Mouse (Mus musculus) neural tube, embryonic 11.5 days (tissue): ENCODE data around the gene Map2k5. TPM values are rescaled to one million over a fixed set of nuclear protein-coding genes. Genes with fewer than 3 reads are reported as not detected.

Experiments
- ATAC-seq: fragments of 200-750 bp; cut with Nextera tagmentation; 2 replicates; pipeline ENCODE4 v1.8.0; 2017; ENCODE audit warnings: moderate number of reproducible peaks, mild to moderate bottlenecking, moderate TSS enrichment, moderate library complexity; ENCODE audit not compliant: insufficient read depth, low FRiP score, low TSS enrichment
- DNase-seq: peaks from one replicate; pipeline ENCODE4 v3.0.0-alpha.2; 2015; ENCODE audit warnings: low spot score
- H3K27ac ChIP-seq: fragments of 300-500 bp; sonication (generic); 2 replicates; pipeline ENCODE4 v1.5.1; 2014; ENCODE audit warnings: low read depth, mild to moderate bottlenecking, low read length
- H3K27me3 ChIP-seq: fragments of 300-500 bp; sonication (generic); 2 replicates; pipeline ENCODE4 v1.6.1; 2014; ENCODE audit warnings: mild to moderate bottlenecking, low read length, mixed read lengths; ENCODE audit not compliant: control insufficient read depth, insufficient read depth
- H3K36me3 ChIP-seq: fragments of 300-500 bp; sonication (generic); 2 replicates; pipeline ENCODE4 v1.6.1; 2014; ENCODE audit warnings: mild to moderate bottlenecking, low read length, moderate library complexity, mixed read lengths; ENCODE audit not compliant: control insufficient read depth, insufficient read depth
- H3K4me1 ChIP-seq: fragments of 300-500 bp; sonication (generic); 2 replicates; pipeline ENCODE4 v1.6.1; 2014; ENCODE audit warnings: low read length, mixed read lengths; ENCODE audit not compliant: control insufficient read depth, insufficient read depth
- H3K4me2 ChIP-seq: fragments of 300-500 bp; sonication (generic); 2 replicates; pipeline ENCODE4 v1.6.1; 2014; ENCODE audit warnings: low read depth, mild to moderate bottlenecking, moderate library complexity
- H3K4me3 ChIP-seq: fragments of 300-500 bp; sonication (generic); 2 replicates; pipeline ENCODE4 v1.5.1; 2014; ENCODE audit warnings: low read depth, low read length
- H3K9ac ChIP-seq: fragments of 300-500 bp; sonication (generic); 2 replicates; pipeline ENCODE4 v1.6.1; 2014; ENCODE audit warnings: mild to moderate bottlenecking, low read length
- H3K9me3 ChIP-seq: fragments of 300-500 bp; sonication (generic); 2 replicates; pipeline ENCODE4 v1.6.1; 2016; ENCODE audit warnings: low read length; ENCODE audit not compliant: control insufficient read depth
- WGBS: fragments of 180-500 bp; shearing (Covaris S2); extraction: QIAGEN DNeasy Blood & Tissue Kit; methylation state at CpG from one replicate; pipeline ENCODE4 v1.1.7; 2014; 5-methylcytosine and 5-hydroxymethylcytosine counted together
- polyA plus RNA-seq: library from polyadenylated mRNA; unstranded; fragments of >200 nt; fragmentation: Nextera tagmentation; extraction: Ambion mirVana; gene quantifications from 2 replicates; pipeline ENCODE4 v1.2.1, GENCODE M21; 2014

The Map2k5 gene
- polyA plus RNA-seq, 1 experiment from 2014 or later = 41.7 TPM

DNA sequence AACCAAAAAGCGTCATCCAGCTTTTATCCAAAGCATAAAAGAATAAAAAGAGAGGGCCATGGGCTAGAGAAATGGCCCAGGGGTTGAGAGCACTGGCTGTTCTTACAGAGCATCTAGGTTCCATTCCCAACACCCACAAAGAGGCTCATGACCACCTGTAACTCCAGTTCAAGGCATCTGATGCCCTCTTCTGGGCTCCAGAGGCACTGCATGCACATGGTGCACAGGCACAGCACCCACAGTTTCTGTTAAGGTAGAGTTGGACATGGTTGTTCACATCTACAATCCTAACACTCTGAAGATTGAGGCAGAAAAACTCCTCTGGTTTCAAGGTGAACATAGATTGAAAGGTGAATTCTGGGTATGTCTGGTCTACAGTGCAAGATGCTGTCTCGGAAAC lies 44.6 kb downstream of the Map2k5 start:
- H3K4me2 ChIP-seq = no peak overlapping the region
- H3K4me3 ChIP-seq = no peak overlapping the region
- no peak overlapping the region for H3K27ac ChIP-seq
- H3K36me3 ChIP-seq = no peaks in the 10 kb centered on the region; the same call in 1 of the 2 replicates
- no peak overlapping the region for H3K9ac ChIP-seq
- ATAC-seq (no peak), DNase-seq (no peak)
- no peaks in the 10 kb centered on the region for H3K4me1 ChIP-seq
- no peaks in the 10 kb centered on the region for H3K9me3 ChIP-seq
- WGBS = 94% methylated on average over 2 of the region's 2 CpGs
- H3K27me3 ChIP-seq = no peaks in the 10 kb centered on the region

DNA sequence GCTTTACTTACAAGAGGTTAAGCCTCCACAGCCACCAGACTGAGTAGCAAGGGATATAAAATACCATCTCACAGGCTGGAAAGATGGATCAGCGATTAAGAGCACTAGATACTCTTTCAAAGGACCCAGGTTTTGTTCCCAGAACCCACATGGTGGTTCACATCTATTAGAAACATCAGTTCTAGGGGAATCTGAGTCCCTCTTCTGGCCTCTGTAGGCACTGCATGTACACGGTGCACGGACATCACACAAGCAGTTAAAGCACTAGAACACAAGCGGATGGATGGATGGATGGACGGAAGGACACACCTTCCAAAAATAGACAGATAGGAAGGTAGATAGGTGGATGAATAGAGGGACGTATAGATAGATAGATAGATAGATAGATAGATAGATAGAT lies 46.5 kb downstream of the Map2k5 start:
- Histone ChIP-seq H3K9ac (no peak overlapping the region), H3K27me3 (no peaks in the 10 kb centered on the region), H3K27ac (no peak overlapping the region), H3K36me3 (no peaks in the 10 kb centered on the region), H3K4me2 (no peak overlapping the region), H3K4me1 (no peaks in the 10 kb centered on the region), H3K9me3 (no peaks in the 10 kb centered on the region), H3K4me3 (no peak overlapping the region)
- 93% methylated on average over 6 of the region's 6 CpGs for WGBS
- no peak for ATAC-seq
- no peak for DNase-seq

DNA sequence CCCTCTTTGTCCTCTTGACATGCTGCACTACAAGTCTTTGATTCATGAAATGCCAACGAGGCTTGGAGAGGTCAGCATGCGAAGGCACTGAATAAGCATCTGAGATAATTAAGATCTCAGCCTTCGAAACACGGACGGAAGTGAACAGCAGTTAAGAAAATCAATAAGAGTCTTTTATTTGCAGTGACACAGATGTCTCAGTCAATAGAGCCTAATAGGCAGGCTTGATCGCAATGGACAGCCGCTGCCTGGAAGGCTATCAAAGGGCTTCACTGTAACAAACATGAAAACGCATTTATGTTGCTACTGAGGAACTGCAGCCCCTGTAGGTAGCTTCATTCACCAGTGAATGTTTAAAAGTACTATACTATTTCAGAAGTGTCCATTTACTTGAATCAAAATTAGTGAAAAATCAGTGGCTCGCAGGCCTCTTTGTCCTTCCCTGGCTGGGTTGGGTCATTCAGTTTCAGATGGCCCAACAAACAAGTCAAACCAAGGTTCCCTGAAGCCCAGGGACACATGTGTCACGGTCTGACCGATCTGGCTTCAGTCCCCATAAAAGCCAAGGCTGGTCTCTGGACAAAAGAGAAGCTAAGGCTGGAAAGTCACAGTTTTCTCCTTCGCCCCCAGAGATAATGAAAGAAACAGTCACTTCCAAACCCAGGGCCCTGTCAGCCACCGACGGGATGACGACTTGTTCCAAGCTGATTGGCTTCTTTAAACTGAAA lies 48.6 kb downstream of the Map2k5 start:
- H3K9me3 ChIP-seq = no peaks in the 10 kb centered on the region
- WGBS = 70% methylated on average over 15 of the region's 15 CpGs
- no peaks in the 10 kb centered on the region for H3K27me3 ChIP-seq
- no peak overlapping the region for H3K27ac ChIP-seq
- H3K36me3 ChIP-seq = no peaks in the 10 kb centered on the region
- no peak for DNase-seq
- no peak overlapping the region for H3K4me2 ChIP-seq
- no peak overlapping the region for H3K4me3 ChIP-seq
- H3K9ac ChIP-seq = no peak overlapping the region
- ATAC-seq = no peak
- no peaks in the 10 kb centered on the region for H3K4me1 ChIP-seq

DNA sequence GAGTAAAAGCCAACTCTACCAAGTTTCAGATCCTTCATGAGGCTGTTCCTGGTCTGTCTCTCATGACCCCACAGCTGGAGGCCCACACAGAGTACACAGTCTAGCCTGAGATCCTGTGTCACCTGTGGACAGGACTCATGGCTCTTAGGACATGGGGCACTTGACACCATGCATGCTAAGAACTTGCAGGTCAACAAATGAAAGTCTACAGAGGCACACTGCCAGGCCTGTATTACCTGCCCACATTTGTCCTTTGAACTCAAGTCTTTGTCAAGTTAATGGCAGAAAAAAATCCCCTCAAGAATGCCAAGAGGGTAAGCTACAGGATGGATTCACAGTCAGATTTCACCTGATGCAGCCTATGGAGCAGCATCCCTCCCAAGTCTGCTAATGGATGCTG lies 62.5 kb downstream of the Map2k5 start:
- H3K27ac ChIP-seq = no peak overlapping the region
- H3K9ac ChIP-seq = no peak overlapping the region
- 0 out of 2 replicates have a peak, but pooled peaks cover under 1% of the 10 kb centered on the region for H3K4me1 ChIP-seq
- DNase-seq = no peak
- H3K36me3 ChIP-seq = no peaks in the 10 kb centered on the region
- no peak for ATAC-seq
- H3K4me2 ChIP-seq = no peak overlapping the region
- H3K27me3 ChIP-seq = no peaks in the 10 kb centered on the region
- H3K9me3 ChIP-seq = no peaks in the 10 kb centered on the region
- no peak overlapping the region for H3K4me3 ChIP-seq

DNA sequence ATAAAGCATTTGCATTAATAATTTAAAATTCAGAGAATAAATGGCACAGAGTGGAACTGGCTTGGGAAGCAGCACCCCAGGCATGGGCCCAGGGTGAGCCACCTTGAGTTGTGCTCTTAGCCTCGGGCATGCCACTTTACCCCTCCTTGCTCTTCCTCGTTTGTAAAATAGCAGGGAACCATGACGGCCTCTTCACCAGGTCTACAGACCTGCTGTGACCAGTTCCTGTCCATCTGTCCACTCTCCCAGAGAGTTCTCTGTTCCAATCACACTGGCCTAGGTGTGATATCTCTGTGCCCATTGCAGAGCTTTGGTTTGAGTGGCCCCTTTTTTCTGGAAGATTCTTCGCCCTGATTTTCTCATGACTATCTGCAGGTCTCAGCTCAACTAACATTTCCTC lies 63.6 kb downstream of the Map2k5 start:
- Histone ChIP-seq H3K27ac (no peak overlapping the region), H3K4me2 (no peak overlapping the region), H3K9me3 (no peaks in the 10 kb centered on the region), H3K4me3 (no peak overlapping the region), H3K4me1 (peaks cover 4% of the 10 kb centered on the region; the same call in 1 of the 2 replicates), H3K9ac (no peak overlapping the region), H3K27me3 (no peaks in the 10 kb centered on the region), H3K36me3 (no peaks in the 10 kb centered on the region)
- ATAC-seq (no peak), DNase-seq (no peak)
- WGBS = 70% methylated on average over 4 of the region's 4 CpGs

DNA sequence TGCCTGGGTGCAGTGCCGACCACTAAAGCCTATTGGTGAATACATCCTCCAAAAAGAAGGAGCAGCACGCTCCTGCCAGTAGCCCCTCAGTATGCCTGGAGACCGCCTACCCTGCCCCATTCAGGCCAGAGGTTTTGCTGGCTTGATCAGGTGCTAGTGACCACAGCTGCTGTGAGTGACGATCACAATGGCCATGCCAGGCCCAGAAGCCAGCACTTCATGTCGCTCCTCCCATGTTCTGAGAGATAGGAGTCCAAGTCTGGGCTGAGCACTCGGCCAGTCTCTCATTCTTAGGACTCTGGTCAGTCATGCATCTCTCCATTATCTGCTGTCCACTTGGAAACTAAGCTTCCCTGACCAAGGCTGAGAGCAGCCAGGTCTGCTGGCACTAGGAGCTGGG lies 67.7 kb downstream of the Map2k5 start:
- 87% methylated on average over 6 of the region's 6 CpGs for WGBS
- Histone ChIP-seq H3K27me3 (no peaks in the 10 kb centered on the region), H3K4me2 (no peak overlapping the region), H3K36me3 (no peaks in the 10 kb centered on the region), H3K9ac (no peak overlapping the region), H3K9me3 (no peaks in the 10 kb centered on the region), H3K27ac (no peak overlapping the region), H3K4me1 (peaks cover 6% of the 10 kb centered on the region; the same call in 1 of the 2 replicates), H3K4me3 (no peak overlapping the region)
- ATAC-seq (no peak), DNase-seq (no peak)

DNA sequence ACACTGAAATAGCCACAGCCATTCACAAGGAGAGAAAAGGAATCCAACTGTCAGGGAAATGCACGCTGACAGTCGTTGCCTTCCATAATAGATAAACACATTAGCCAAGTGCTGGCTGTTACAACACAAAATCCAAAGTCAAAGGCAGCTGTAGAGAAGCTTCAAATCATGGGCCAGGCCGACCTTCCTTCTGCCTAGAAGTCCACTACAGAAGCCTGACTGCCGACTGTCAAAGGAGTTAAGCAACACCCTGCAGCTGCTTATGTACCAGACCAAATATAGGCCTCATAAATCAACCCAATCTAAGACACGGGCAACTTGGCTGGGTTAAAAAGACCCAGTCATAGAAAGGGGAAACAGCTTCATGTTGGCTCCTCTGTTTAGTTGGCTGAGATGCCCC lies 68.7 kb downstream of the Map2k5 start:
- H3K4me1 ChIP-seq = peaks cover 6% of the 10 kb centered on the region; the same call in 1 of the 2 replicates
- ATAC-seq = no peak
- H3K9ac ChIP-seq = no peak overlapping the region
- no peaks in the 10 kb centered on the region for H3K9me3 ChIP-seq
- H3K36me3 ChIP-seq = no peaks in the 10 kb centered on the region
- DNase-seq = no peak
- no peak overlapping the region for H3K4me2 ChIP-seq
- no peak overlapping the region for H3K27ac ChIP-seq
- no peak overlapping the region for H3K4me3 ChIP-seq
- WGBS = 48% methylated on average over 5 of the region's 5 CpGs
- no peaks in the 10 kb centered on the region for H3K27me3 ChIP-seq

DNA sequence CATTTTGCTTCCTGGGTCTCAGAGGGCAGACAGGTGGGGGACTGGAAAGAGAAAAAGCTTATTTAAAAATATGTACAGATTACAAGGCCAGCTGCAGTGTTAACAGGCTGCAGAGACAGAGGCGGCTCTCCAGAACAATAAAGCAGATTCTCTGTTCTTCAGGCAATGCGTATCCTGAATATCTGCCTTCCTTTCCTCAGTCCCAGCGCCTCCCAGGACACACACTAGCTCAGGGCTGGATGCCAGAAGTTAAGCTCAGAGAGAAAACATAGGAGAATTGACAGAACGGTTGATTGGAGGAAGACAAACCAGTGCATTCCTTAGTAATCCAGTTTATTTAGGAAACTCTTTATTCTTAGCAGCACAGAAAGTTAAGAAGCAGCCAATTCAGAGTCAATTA lies 69.3 kb downstream of the Map2k5 start:
- 81% methylated on average over 4 of the region's 4 CpGs for WGBS
- Histone ChIP-seq H3K27ac (no peak overlapping the region), H3K4me1 (peaks cover 6% of the 10 kb centered on the region; the same call in 1 of the 2 replicates), H3K9ac (no peak overlapping the region), H3K36me3 (no peaks in the 10 kb centered on the region), H3K9me3 (no peaks in the 10 kb centered on the region), H3K4me3 (no peak overlapping the region), H3K27me3 (no peaks in the 10 kb centered on the region), H3K4me2 (no peak overlapping the region)
- DNase-seq = no peak
- no peak for ATAC-seq

DNA sequence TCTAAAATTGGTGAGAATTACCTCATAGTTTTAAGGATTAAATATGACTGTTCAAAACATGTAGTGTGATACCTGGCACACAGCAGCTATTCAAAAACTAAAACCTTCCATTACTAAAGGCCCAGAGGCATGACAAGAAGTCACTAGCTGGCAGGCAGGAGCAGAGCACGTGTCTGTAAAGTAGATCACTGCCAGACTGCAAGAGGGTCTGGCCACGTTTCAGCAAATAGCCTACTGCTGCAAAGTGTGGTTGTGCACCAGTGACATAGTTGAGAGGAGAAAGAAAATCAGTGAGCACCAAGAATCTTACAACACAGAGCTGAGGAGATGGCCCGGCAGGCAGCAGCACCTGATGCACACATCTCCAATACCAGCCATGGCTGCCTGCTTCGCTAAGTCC lies 75.2 kb downstream of the Map2k5 start:
- Histone ChIP-seq H3K27ac (no peak overlapping the region), H3K27me3 (no peaks in the 10 kb centered on the region), H3K4me1 (no peaks in the 10 kb centered on the region), H3K4me2 (no peak overlapping the region), H3K9me3 (no peaks in the 10 kb centered on the region), H3K4me3 (no peak overlapping the region), H3K36me3 (0 out of 2 replicates have a peak, but pooled peaks cover 2% of the 10 kb centered on the region), H3K9ac (no peak overlapping the region)
- WGBS = 94% methylated on average over 4 of the region's 4 CpGs
- no peak for ATAC-seq
- DNase-seq = no peak
